8 mouse cellular contexts compared by ENCODE assay signal in the genomic region with DNA sequence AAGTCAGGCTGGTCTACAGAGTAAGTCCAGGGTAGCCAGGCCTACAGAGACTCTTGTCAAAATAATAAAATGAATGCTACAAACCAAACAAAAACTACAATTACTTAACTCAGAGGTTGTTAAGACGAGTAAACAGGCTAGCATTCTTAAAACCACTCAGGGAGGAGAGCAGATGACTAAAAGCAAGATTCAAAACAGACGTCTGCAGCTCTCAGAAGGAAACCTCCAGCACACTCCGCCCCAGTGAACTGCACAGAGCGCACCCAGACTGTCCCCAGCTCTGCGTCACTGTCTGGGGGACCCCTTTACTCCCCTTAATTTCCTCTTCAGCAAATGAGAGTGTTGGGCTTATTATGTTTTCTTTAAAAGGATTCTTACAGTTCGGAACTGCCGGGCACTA. TPM values are rescaled to one million over a fixed set of nuclear protein-coding genes. Genes with fewer than 3 reads are reported as not detected.
A peak's percentile ranks its signal among the peaks of the same experiment; 100 is the strongest.
DNase-seq lines count a peak whose midpoint lies in the region; ATAC-seq and TF ChIP-seq lines count a peak whose summit lies in the region.

No protein-coding gene starts in this region.

- H3K4me3 ChIP-seq in left cerebral cortex, adult 2 months: peak overlapping the region; percentile 31
- H3K4me3 ChIP-seq in intestine, embryonic 15.5 days (replicated peaks): no peak overlapping the region
- no peak overlapping the region for H3K4me3 ChIP-seq in neural tube, embryonic 14.5 days (ENCODE audit: low read depth, low read length)

- no peaks in the 10 kb centered on the region for H3K9me3 ChIP-seq in intestine, embryonic 15.5 days
- H3K9me3 ChIP-seq in neural tube, embryonic 14.5 days (ENCODE audit: control insufficient read depth, low read length): no peaks in the 10 kb centered on the region

- no peak for TF ChIP-seq CTCF in left cerebral cortex, adult 2 months (IDR thresholded peaks at IDR 0.05)

- WGBS in intestine, embryonic 15.5 days: 78% methylated on average over 7 of the region's 7 CpGs
- WGBS in neural tube, embryonic 14.5 days: 86% methylated on average over 7 of the region's 7 CpGs

- H3K4me2 ChIP-seq in intestine, embryonic 15.5 days (replicated peaks): peak overlapping the region; percentile 87
- peak overlapping the region; percentile 69; the same call in 1 of the 2 replicates for H3K4me2 ChIP-seq in neural tube, embryonic 14.5 days (ENCODE audit: low read depth, low read length)

- DNase-seq in cerebellum, adult 9-10 months: peak; percentile 27
- DNase-seq in cerebellum, postnatal 36 days: no peak
- no peak for DNase-seq in left cerebral cortex, adult 2 months (ENCODE audit: extremely low spot score in 1 of 2, low spot score in 2 of 2)
- no peak for DNase-seq in left cerebral cortex, adult 11 months (ENCODE audit: low spot score)
- no peak for DNase-seq in right cerebral cortex, adult 18-20 months
- DNase-seq in B cell, adult 2 months: no peak

- no peak overlapping the region for H3K9ac ChIP-seq in intestine, embryonic 15.5 days
- no peak overlapping the region for H3K9ac ChIP-seq in neural tube, embryonic 14.5 days (replicated peaks; ENCODE audit: low read depth, low read length)

- no peaks in the 10 kb centered on the region for H3K27me3 ChIP-seq in intestine, embryonic 15.5 days (replicated peaks)
- H3K27me3 ChIP-seq in neural tube, embryonic 14.5 days (ENCODE audit: control insufficient read depth, insufficient read depth, low read length): no peaks in the 10 kb centered on the region

- intact Hi-C loops in left cerebral cortex, adult 2 months (cut with DNase I): loop anchor here (5.0 to 10.0 kb wide), 2 partner anchors 93 to 150 kb away; a partner anchor contains a TSS

- ATAC-seq in intestine, embryonic 15.5 days: no peak
- no peak for ATAC-seq in neural tube, embryonic 14.5 days (ENCODE audit: low read depth)

- 0 out of 2 replicates have a peak overlapping the region, but pooled peaks have one; percentile 4 for H3K27ac ChIP-seq in left cerebral cortex, adult 2 months
- H3K27ac ChIP-seq in intestine, embryonic 15.5 days: no peak overlapping the region
- peak overlapping the region; percentile 55 for H3K27ac ChIP-seq in neural tube, embryonic 14.5 days (ENCODE audit: low read depth, low read length)

- peaks cover 29% of the 10 kb centered on the region for H3K36me3 ChIP-seq in intestine, embryonic 15.5 days
- peaks cover 23% of the 10 kb centered on the region for H3K36me3 ChIP-seq in neural tube, embryonic 14.5 days (ENCODE audit: control insufficient read depth, insufficient read depth, low read length)

- H3K4me1 ChIP-seq in intestine, embryonic 15.5 days (replicated peaks): peaks cover 24% of the 10 kb centered on the region
- peaks cover 28% of the 10 kb centered on the region for H3K4me1 ChIP-seq in neural tube, embryonic 14.5 days (ENCODE audit: control insufficient read depth, insufficient read depth, low read length)

RNA-seq across cellular contexts. Expression of a gene that starts 3.8 kb away (rescaled TPM):
- 10 to 100 TPM; 57.0 to 74.2 TPM for total RNA-seq in left cerebral cortex, adult 2 months (2021)
- polyA plus RNA-seq in intestine, embryonic 15.5 days (2015; fragmentation: Nextera tagmentation; extraction: Ambion mirVana): 7.6 and 8.9 TPM in 2 replicates
- polyA plus RNA-seq in neural tube, embryonic 14.5 days (2014; fragmentation: Nextera tagmentation; extraction: Ambion mirVana): 5.4 and 5.5 TPM in 2 replicates

RNA-seq across cellular contexts. Expression of a gene that starts 6.0 kb away (rescaled TPM):
- 10 to 100 TPM; 66.6 to 70.1 TPM for total RNA-seq in left cerebral cortex, adult 2 months (2021)
- 2.8 and 3.4 TPM in 2 replicates for polyA plus RNA-seq in intestine, embryonic 15.5 days (2015; fragmentation: Nextera tagmentation; extraction: Ambion mirVana)
- 15.7 and 18.5 TPM in 2 replicates for polyA plus RNA-seq in neural tube, embryonic 14.5 days (2014; fragmentation: Nextera tagmentation; extraction: Ambion mirVana)

RNA-seq across cellular contexts. Expression of a gene that starts 55.6 kb away (rescaled TPM):
- total RNA-seq in left cerebral cortex, adult 2 months (2021): 1 to 10 TPM; 4.2 to 5.0 TPM
- 48.7 and 48.9 TPM in 2 replicates for polyA plus RNA-seq in intestine, embryonic 15.5 days (2015; fragmentation: Nextera tagmentation; extraction: Ambion mirVana)
- polyA plus RNA-seq in neural tube, embryonic 14.5 days (2014; fragmentation: Nextera tagmentation; extraction: Ambion mirVana): 11.8 and 12.5 TPM in 2 replicates
